Mouse (Mus musculus): Measurements from ENCODE around the gene Dcpp3. TPM values are rescaled to one million over a fixed set of nuclear protein-coding genes. Genes with fewer than 3 reads are reported as not detected.
"Not testable (repeated sequence)": the region's sequence is repeated elsewhere in the genome, so short reads cannot be mapped to it uniquely, and the experiment has no call there.

The Dcpp3 gene
- not detected for total RNA-seq (2021)

DNA sequence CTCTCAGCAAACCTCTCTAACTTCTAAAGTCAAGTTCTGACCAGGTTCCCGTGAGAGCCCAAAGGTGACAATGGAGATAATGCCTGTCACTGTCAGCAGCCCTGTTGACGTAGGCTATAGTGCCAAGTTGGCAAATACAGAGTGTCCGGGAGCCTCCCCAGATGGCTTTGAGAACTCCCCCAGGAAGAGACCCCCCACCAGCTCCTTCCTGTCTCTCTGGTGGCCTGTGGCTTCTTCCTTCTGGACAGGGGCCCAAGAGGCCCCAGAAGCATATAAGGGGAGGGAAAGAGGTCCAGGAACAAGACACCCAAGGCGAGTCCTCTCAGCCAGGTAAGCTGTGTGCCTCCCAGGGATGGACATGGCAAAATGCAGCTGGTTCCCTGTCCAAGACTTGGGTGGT lies at the start of gene Dcpp3:
Gene Dcpp3, plus strand, starts transcription at position 301 of the 400 bp plus-strand sequence.
- DNase-seq = not testable (repeated sequence)

DNA sequence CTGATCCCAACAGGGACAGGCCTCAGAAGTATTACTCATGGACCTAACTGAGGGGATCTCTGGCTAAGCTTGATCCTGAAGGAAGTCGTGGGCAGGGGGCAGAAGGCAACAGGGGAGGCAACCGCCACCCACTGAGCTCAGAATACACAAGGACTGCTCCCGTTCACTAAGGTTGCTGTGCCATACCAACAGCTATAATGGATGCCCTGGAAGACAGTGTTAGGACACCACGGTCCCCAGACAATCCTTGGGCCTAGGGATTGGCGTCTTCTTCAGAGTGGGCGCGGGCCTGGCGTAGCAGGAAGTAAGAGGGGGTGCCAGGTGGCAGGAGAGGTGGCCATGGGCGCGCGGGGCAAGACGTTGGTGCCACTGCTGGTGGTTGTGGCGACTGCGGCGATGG lies 49.5 kb upstream of the Dcpp3 start, which contains the start of gene Prss21:
Gene Prss21, plus strand, starts transcription at position 301 of the 400 bp plus-strand sequence.
- DNase-seq = no peak

DNA sequence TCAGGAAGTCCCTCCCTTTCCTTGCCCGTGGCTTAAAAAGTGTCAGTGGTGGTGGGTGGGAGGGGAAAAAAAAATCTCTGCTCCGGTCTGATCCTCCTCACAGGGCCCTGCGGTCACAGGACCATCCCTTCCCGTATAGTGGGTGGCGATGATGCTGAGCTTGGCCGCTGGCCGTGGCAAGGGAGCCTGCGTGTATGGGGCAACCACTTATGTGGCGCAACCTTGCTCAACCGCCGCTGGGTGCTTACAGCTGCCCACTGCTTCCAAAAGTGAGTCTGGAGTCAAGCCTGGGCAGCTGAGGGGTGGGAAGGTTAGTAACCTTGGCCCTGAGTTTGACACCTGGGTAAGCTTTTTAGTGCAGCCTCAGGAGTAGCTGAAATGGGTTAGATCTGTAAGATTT lies 48.7 kb upstream of the Dcpp3 start:
- DNase-seq = no peak

DNA sequence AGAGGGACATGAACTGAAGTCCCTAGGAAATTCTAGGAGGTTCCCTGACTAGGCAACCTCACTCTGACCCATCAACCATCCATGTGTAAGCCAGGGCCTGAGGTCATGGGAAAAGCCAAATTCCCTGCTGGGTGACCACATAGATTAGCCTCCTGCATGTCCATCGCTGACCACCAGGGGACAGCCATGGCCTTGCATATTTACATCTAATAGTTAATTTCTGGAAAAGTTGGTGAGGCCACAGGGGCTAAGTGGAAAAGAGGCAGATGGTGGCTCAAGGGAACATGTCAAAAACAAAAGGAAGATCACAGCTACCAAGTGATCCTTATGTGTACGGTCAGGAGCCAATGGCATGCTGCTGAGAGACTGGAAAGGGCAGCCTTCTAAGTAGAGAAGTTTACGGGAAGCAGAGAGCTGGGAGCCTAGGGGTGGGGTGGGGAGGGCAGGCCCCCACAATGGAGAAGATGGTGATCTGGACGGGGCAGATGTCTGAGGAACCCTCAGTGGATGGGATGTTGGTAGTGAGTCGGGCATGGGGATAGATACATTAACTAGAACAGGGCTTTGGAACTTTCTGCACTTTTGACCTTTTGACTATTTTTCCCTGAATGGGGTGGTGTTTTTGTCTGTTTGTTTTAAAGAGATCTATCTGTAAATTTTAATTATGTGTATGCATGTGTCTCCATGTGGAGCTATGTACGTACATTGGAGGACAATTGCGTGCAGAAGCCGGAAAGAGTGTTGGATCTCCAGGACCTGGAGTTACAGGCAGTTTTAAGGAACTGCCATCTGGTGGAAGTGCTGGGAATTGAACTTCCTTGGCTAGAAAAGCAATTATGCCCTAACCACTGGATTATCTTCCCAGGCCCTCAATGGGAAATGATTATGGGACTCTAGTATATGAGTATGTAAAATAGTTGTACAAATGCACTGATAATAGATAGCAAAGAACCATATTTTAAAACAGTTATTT lies 43.1 kb upstream of the Dcpp3 start:
- DNase-seq = peak; percentile 74

DNA sequence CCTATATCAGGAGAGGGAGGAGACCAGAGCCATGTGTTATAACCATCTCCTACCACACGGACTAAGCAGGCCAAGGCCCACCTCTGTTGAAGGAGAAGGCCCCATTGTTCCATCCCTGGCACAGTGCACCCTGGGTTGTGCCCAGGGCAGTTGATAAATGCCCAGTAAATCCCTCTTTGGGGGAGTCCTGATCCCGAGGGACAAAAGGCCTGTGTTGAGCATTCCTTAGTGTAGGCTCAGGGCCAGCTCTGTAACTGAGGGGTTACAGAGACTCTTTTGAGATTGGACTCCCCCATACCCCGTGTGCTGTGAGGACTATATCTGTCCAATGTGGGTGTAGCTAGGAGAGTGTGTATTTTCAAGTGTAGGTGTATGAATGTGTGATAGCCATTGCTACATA lies 40.5 kb upstream of the Dcpp3 start:
- DNase-seq = no peak

DNA sequence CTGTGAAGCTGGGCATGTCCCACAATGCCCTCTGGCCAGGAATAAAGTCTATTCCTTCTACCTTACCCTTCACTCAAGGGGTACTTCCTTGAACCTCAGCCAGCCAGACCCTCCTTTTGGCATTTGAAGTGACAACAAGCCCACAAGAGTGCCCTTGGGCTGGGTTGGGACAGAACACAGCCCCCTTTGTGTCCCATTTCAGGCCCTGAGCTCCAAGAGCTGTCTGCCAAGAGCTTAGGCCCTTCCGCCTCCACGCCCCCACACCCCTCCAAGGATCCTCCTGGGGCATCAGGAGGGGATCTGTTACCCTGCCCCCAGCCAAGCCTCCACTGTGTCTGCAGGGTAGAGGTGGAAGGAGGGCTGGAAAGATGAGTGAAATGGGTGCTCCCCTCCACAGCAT lies 40.1 kb upstream of the Dcpp3 start:
- DNase-seq = no peak

DNA sequence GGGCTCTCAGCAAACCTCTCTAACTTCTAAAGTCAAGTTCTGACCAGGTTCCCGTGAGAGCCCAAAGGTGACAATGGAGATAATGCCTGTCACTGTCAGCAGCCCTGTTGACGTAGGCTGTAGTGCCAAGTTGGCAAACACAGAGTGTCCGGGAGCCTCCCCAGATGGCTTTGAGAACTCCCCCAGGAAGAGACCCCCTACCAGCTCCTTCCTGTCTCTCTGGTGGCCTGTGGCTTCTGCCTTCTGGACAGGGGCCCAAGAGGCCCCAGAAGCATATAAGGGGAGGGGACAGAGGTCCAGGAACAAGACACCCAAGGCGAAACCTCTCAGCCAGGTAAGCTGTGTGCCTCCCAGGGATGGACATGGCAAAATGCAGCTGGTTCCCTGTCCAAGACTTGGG lies 36.7 kb upstream of the Dcpp3 start, which contains the start of the genes Dcpp1 and Dcpp2:
Gene Dcpp1, plus strand, starts transcription at position 301 of the 400 bp plus-strand sequence.
Gene Dcpp2, plus strand, starts transcription at position 305 of the 400 bp plus-strand sequence.
- not testable (repeated sequence) for DNase-seq

DNA sequence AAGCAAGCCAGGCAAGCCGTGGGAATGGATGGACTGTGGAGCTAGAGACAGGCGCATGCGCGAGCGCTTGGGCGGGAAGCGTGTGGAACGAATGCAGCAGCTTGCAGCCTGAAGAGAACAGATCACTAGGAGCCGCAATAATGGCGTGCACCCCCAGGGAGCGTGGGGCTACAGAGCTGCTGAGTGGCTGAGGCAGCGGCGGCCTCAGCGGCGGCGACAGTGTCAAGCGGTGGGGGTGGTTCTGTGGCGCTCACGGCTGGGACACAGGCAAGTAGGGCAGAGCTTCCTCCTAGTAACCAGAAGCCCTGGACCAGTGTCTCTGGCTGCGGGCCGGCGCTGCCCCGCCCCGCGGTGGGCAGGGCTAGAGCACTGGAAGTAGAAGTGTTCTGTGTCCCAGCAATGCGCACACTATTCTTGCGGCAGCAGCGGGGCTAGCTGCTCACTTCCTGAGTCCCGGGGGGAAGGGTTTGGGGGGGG lies 7.3 kb downstream of the Dcpp3 start:
- DNase-seq = peak; percentile 91

DNA sequence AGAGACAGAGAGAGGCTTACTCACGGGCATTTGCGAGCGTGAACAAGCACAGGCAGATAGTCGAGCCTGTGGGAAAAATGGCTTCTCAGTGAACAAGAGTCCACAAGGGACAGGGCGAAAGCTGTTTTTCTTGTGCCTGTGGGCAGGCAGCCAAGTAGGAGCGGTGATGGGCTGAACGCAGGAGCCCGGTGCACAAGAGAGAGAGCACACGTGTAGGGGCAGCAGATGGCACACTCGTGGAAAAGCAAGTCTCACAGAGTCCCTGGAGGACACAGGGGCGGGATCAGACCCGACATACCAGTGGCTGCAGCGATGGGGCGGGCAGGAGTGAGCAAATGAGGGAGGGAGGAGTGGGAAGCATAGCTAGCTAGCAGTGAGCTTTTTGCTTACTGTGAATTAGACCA lies 7.8 kb downstream of the Dcpp3 start:
- DNase-seq = peak; percentile 70

DNA sequence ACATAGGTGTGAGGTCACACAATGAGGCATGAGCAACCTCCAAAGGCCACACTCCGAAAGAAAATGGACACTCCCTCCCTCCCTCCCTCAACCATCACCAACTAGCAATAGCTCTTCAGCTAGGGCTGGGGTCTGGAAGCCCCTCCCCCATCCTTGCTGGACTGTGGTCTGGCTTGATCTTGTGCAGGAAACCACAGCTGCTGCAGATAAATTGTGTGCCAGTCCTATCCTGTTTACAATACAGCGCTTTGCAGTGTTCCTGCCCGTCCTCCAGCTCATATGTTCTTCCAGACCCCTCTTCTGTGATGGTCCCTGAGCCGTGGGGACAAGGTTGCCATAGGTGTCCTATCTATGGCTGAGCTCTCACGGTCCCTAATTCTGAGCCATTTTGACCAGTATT lies 13.9 kb downstream of the Dcpp3 start:
- no peak for DNase-seq

DNA sequence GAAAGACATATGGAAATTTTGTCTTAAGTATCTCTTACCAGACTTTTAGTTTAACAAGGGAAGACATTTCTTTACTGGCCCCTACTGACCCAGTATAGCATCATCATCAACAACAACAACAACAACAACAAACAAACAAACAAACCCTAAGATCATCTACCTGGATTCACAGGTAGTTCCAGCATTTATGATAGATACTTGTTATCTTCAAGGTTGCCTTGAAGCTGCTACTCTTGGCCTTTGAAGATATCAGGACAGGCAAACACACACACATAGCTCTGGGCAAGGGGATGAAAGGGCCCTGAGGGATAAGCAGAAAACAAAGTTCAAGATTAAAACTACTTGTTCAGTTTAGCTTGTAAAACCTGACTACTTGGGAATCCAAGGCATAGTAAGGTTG lies 24.1 kb downstream of the Dcpp3 start, which contains the start of gene Sbp:
Gene Sbp, plus strand, starts transcription at position 301 of the 400 bp plus-strand sequence.
- no peak for DNase-seq

DNA sequence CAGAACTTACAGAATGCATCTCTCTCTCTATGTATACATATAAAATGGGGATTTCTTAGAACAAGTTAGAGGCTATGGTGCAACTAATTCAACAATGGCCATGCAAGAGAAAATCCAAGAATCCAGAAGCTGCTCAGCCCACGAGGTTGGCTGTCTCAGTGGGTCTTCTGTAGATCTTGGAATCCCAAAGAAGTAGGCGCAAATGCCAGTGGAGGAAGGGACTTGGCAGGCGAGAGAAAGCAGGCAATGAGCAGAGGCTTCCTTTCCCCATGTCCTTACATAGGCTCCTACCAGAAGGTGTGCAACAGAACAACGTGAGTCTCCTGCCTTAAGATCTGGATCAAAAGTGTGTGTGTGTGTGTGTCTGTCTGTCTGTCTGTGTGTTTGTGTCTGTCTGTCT lies 30.2 kb downstream of the Dcpp3 start:
- not testable (repeated sequence) for DNase-seq

DNA sequence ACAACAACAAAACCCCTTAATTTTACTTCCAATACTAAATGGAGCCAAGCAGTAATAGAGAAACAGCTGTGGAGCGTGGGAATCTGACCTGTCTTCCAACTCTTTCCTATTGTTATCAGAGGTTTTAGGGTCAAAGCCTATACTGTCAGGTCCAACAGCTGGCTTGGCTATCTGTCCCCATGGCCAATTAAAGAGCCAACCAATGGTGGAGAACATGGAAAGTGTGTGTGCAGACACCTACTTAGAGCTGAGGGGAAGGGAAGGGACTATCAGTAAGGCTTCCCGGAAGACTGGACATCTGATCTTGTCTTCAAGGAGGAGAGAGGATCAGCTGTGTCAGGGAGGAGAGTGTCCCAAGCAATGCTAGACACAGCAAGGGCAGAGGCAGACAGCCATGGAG lies 31.8 kb downstream of the Dcpp3 start:
- no peak for DNase-seq

DNA sequence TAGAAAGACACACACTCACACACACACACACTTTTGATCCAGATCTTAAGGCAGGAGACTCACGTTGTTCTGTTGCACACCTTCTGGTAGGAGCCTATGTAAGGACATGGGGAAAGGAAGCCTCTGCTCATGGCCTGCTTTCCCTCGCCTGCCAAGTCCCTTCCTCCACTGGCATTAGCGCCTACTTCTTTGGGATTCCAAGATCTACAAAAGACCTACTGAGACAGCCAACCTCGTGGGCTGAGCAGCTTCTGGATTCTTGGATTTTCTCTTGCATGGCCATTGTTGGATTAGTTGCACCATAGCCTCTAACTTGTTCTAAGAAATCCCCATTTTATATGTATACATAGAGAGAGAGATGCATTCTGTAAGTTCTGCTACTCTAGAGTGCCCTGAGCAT lies 33.6 kb downstream of the Dcpp3 start:
- not testable (repeated sequence) for DNase-seq

DNA sequence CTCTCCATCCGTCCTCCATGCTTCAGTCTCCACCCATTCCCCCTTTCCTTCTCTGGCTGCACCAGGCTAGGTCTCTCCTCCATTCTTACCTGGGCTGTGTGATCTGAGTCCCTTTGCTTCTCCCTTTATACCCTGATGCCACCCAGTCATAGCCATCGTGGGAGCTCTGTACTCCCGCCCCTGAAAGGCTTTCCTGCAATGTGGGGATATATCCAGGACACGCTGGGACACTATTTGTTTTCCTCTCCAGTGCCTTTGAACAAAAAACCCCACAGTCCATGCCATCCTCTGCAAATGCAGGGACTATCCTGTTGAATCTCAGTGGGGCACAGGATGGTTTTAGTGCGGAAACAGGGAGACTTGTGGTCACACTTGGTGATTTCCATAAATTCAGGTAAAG lies 37.9 kb downstream of the Dcpp3 start, which contains the start of gene Sbpl:
Gene Sbpl, minus strand, starts transcription at position 101 of the 400 bp plus-strand sequence.
- no peak for DNase-seq

DNA sequence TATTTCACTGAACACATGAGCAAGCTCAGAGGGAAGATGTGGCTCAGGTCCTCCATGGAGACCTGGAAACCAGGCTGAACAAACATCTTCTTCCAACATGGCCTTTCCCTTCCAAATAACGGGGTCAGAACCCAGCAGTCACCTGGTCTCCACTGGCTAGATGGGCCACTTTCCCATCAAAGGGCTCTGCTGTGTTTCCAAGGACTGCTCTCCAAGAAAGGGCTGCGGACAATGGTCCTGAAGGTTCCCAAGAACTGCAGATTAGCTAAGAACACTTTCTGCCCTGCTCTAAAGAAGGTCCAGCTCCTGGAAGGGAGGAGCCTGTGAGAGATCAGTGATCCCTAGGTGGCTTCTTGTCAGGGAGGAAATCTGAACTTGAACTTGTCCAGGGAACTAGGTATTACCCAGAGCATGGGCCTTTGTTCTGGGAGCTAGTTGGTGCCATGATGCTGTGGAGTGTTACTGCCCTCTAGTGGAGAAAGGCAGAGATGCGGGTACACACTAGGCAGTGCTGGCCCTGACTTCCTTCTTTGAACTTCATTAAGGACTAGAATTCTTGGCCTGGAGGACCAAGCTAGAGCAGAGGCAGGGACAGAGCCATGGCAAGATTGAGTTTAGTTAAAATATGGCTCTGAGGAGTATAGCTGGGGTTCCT lies 43.0 kb downstream of the Dcpp3 start:
- DNase-seq = peak; percentile 86

DNA sequence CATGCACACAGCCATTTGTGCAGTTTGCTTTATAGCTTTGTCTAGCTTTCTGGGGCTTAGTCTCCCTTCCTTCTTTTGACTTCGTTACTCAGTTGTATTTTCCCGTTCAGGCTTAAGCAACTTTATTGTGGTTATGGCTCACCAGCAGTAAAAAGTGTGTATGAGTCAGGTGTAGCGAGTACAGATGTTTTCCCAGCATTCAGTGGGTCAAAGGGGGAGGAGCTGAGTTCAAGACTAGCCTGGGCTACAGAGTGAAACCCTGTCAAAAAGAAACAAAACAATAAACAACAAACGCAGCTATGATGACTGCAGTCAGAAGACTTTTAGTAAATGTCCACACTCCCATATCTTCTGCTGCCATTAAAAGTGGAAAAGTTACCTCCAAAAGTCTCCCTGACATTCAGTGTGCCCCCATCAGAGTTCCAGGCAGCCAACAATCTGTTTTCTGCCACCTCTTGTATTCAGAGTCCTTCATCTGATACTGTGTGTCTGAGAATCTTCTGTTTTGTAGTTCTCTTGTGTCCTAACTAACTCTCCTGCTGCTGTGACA lies 44.4 kb downstream of the Dcpp3 start:
- no peak for DNase-seq

DNA sequence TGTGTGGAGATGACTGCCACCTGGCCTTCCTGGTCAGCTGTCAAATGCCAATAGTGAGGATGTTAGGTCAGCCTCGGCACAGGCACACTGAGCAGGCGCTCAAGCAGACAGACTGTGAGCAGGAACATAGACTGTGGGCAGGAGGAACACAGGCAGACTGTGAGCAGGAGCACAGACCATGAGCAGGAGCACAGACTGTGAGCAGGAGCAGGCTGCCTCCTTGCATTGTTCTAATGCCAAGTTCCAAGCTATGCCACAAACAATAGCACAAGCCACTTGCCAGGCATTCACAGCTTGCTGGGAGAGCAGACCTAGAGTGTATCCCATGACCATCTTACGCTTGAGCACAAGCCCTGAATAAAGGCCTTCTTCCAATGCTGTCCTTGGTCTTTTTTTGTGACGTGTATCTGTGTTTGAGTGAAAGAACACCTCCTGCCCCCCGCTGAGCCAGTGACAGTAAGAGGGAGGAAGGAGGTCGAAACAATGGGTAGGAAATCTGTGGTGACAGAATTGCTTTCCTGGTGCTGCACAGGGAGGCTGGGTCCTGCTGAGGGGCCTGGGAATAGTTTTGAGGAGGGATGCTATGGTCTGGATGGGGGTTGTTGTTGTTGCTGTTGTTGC lies 48.7 kb downstream of the Dcpp3 start:
- no peak for DNase-seq

DNA sequence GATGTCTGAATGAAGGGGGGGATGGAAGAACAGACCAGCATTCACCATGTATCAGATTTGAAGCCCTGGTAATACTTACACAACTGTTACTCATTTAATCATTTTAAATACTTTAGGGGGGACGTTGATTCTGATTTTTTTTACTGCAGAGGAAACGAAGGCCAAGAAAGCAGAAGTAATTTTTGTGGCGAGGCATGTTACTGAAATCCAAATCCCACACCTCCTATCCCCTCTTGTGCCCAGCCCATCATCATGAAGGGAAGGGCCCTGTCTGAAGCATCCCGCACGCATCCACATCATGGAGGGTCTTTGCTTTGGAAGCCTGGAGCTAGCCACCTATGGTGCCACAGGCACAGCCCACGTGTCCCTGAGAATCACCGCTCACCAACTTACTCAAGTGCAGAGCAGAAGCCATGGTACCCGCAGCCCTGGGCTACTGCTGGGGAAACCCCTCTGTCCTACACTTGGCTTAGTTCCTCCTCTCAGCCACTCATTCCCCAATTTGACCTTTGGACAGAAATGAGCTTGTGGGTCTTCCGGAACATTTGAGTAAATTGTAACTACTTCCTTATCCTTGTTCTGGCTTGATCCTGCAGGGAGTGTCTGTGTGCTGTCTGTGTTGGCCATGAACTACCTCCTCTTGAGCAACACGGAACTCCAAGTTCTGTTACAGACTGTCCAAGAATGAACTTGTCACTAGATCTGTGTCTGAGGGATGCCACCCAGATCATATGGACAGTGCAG lies 49.6 kb downstream of the Dcpp3 start:
- DNase-seq = no peak

DNA sequence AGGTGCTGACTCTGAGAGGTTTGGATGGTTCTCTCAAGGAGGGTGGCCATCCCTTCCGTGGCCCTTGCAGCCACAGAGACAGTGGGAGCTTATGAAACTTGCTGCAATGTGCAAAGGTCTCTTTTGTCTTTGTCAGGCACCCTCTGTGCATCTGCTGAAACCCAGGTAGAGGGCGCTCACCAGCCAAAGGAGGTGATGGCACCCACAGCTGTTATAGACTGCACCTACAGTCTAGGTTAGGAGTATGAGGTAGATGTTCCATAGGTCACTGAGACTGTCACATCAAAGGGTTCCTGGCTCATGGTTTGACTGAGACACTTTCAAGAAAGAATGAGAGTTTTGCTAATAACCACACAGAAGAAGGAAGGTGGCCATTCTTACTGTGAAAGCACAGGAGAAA lies 51.5 kb downstream of the Dcpp3 start:
- DNase-seq = no peak

Measured in heart, postnatal 4 days (tissue).